Mouse (Mus musculus) urinary bladder, postnatal 14 days (tissue): ENCODE measurements at regions not wholly inside any gene's neighbourhood (a gene's known extent, or its start where the extent isn't known, plus 50 kb on each side); places are given as distances from the start of the nearest gene placed in this dataset.
"Not testable (repeated sequence)": the region's sequence is repeated elsewhere in the genome, so short reads cannot be mapped to it uniquely, and the experiment has no call there.

Source experiments
- DNase-seq: peaks from one replicate; pipeline ENCODE4 v3.0.0; 2021; ENCODE audit warnings: low spot score

- peak; percentile 29 for DNase-seq
Observed at GRCm38 (mm10) chr12:22030717-22031116, 613.3 kb upstream of the Ywhaq start.

GRCm38 (mm10) chr12:22030263-22030662, 612.8 kb upstream of the Ywhaq start:
- DNase-seq = not testable (repeated sequence)
